ENCODE assay signal across 18 mouse cellular contexts in the genomic region with DNA sequence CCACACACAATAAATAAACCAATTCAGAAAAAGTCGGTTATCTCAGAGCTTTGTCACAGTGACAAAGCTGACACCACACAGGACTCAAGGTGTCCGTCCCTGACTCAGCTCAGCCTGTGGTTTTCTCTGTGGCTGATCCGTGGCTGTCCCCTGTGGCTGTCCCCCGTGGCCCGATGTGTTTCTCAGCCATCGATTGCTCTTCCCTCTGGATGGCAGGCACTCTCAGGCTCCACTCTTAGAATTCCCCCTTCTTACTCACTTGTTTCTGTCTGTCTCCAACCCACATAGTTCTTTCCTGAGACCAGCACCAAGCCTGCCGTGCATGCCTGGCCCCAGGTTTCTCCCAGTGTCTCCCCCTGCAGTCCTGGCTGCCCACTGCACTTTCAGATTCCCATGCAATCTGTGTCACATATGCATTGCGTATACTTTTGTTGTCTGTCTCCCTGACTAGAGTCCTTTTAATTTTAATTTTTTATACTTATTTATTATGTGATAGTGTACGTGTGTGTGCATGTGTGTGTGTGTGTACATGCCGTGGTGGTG. TPM values are rescaled to one million over a fixed set of nuclear protein-coding genes. Genes with fewer than 3 reads are reported as not detected.
DNase-seq lines count a peak whose midpoint lies in the region; ATAC-seq and TF ChIP-seq lines count a peak whose summit lies in the region.
"Had no signal": no experiment of that assay in that cellular context is flagged by ENCODE, and none has a peak within 500 bp of the region (broad histone marks: within the 10 kb centered on the region; RNA-seq: fewer than 3 reads in every experiment).

No protein-coding gene starts in this region.

- no peaks in the 10 kb centered on the region for H3K79me2 ChIP-seq in C2C12 (ENCODE audit: control insufficient read depth, insufficient read depth)

- H3ac ChIP-seq in C2C12 (ENCODE audit: control insufficient read depth, insufficient read length, low read depth): no peak overlapping the region

- no peak overlapping the region for H3K27ac ChIP-seq in layer of hippocampus, adult 2 months
- H3K27ac ChIP-seq: hindbrain, embryonic 15.5 days; kidney, embryonic 15.5 days; limb, embryonic 10.5 days had no signal

- no peak for DNase-seq in layer of hippocampus, adult 2 months (ENCODE audit: low spot score in 2 of 2)
- DNase-seq in layer of hippocampus, adult 8-10 months (ENCODE audit: low spot score in 2 of 2): no peak
- peak; percentile 63 for DNase-seq in 3134 (ENCODE audit: extremely low read depth, insufficient read length, low spot score)
- no peak for DNase-seq in urinary bladder, postnatal 25 days (ENCODE audit: low spot score)
- no peak for DNase-seq in gastrocnemius, postnatal 10 days
- DNase-seq: adrenal gland, postnatal 14 days; gastrocnemius, postnatal 36 days; lung, postnatal 4 days had no signal

- peak; percentile 52 for TF ChIP-seq CTCF in layer of hippocampus, adult 2 months (conservative IDR thresholded peaks at IDR 0.05)
- TF ChIP-seq CTCF in C2C12 (IDR thresholded peaks at IDR 0.05; ENCODE audit: control insufficient read depth, insufficient read depth, insufficient read length): peak; percentile 15

- H3K4me3 ChIP-seq in layer of hippocampus, adult 2 months: no peak overlapping the region
- no peak overlapping the region for H3K4me3 ChIP-seq in C2C12 (ENCODE audit: insufficient read depth, poor library complexity, severe bottlenecking)
- H3K4me3 ChIP-seq: hindbrain, embryonic 15.5 days; kidney, embryonic 15.5 days; limb, embryonic 10.5 days had no signal

- no peaks in the 10 kb centered on the region for H3K79me3 ChIP-seq in C2C12 (ENCODE audit: low read depth)

- H3K27me3 ChIP-seq in C2C12 (ENCODE audit: control insufficient read depth, insufficient read depth, insufficient read length): no peaks in the 10 kb centered on the region
- H3K27me3 ChIP-seq: hindbrain, embryonic 15.5 days; kidney, embryonic 15.5 days had no signal

- H3K36me3 ChIP-seq in C2C12 (ENCODE audit: control insufficient read depth, insufficient read depth): no peaks in the 10 kb centered on the region
- H3K36me3 ChIP-seq: hindbrain, embryonic 15.5 days; kidney, embryonic 15.5 days; limb, embryonic 10.5 days had no signal

- ATAC-seq in common myeloid progenitor, adult 5-6 weeks (replicated peaks; ENCODE audit: low read depth, poor library complexity, severe bottlenecking): peak; percentile 26; the same call in 1 of the 2 replicates
- ATAC-seq: forebrain, embryonic 14.5 days had no signal

TF ChIP-seq in C2C12, 6 proteins besides CTCF, POLR2A, EP300 and RAD21:
- no peak for TF ChIP-seq CEBPB (IDR thresholded peaks at IDR 0.05; ENCODE audit: low read depth)
- TF ChIP-seq MYOD1 (IDR thresholded peaks at IDR 0.05; ENCODE audit: control insufficient read depth, insufficient read length, low read depth): no peak
- no peak for TF ChIP-seq MYOG (IDR thresholded peaks at IDR 0.05; ENCODE audit: control insufficient read depth, extremely low read depth, insufficient read length)
- no peak for TF ChIP-seq FOSL1 (IDR thresholded peaks at IDR 0.05; ENCODE audit: insufficient read depth, low read length, poor library complexity, severe bottlenecking)
- TF ChIP-seq USF1 (IDR thresholded peaks at IDR 0.05; ENCODE audit: low read depth): no peak
- no peak for TF ChIP-seq MAX (IDR thresholded peaks at IDR 0.05)

RNA-seq across cellular contexts. Expression of gene Slc45a1, which starts 41.0 kb away (rescaled TPM):
- 10 to 100 TPM; 39.7 to 40.1 TPM for total RNA-seq in layer of hippocampus, adult 2 months (2021)
- total RNA-seq in layer of hippocampus, adult 8-10 months (2022): 10 to 100 TPM; 36.2 to 45.2 (median 44.1) TPM
- polyA plus RNA-seq in C2C12 (2012; fragmentation: generic; extraction: Trizol): 0.01 TPM
- not detected in 2 replicates for total RNA-seq in common myeloid progenitor, adult 5-6 weeks (2017)
- not detected for total RNA-seq in gastrocnemius, postnatal 10 days (2021)
- total RNA-seq: gastrocnemius, postnatal 36 days; monocyte, adult 5-6 weeks; neutrophil, adult 5-6 weeks had no signal
- polyA plus RNA-seq: heart, embryonic 16.5 days; thymus, postnatal 0 days had no signal

Comparison
In these comparisons a context has a peak if more than half of its experiments do, and no peak if none do; other contexts are left out.
1. RNA of gene Slc45a1, which starts 41.0 kb away (total RNA-seq): 36.2 to 45.2 TPM in layer of hippocampus, adult 8-10 months and 39.7 to 40.1 TPM in layer of hippocampus, adult 2 months; not detected in gastrocnemius, postnatal 10 days and not detected in common myeloid progenitor, adult 5-6 weeks; every median in the first group is over 10 times any median in the second.